Mouse (Mus musculus) adipocyte (in vitro differentiated cells): ENCODE data around the gene Gm49355.

ENCODE experiments used
- DNase-seq: peaks from one replicate; pipeline ENCODE4 v3.0.0-alpha.2; 2016; ENCODE audit warnings: low spot score

Gm49355 gene

DNA sequence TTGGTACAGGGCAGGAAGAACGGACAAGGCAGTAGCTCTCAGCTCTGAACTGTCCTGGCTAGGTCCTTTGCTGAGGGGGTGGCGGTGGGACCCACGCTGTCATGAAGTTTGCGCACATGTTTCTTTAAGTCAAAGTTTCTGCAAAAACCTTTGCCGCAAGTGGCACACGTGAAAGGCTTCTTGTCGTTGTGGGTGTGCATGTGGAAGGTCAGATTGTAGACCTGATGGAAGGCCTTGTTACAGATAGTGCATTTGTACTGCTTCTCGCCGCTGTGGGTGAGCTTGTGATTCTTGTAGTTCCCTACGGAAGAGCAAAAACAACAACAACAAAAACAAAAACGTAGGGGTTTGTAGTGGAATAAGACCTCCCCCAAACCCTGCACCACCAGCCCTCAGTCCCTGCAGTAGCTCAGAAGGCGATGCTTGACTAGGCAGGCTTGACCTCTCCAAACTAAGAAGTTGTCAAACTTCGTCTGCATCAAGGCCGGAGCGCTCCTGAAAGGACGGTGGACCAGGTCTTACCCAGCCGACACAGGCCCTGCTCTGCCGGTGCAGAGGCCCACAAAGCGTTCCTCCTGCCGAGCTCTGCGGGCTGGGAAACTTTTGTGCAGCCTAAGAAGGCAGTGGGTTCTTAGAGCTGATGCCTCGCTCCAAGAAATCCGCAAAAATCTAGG is 58.8 kb downstream of the Gm49355 start:
- DNase-seq: no peak

DNA sequence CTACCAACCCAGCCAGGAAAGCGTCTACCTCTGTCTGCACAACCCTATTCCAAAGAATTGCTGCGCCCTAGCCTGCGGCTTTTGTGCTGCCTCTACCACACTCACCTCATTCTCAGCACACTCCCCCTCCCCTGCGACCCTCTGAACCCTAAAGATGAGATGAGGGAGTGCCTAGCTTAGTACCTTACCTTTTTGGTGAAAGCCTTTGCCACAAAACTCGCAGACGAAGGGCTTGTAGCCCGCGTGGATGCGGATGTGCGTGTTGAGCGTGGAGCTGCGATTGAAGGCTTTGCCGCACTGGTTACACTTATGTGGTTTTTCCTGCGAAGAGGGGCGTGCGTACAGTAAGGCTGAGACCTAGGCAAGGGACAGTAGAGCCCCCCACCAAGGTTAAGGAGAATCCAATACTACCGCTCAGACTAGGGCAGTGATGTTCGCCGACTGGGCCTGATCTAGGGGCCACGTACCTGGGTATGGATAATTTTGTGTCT is 59.7 kb downstream of the Gm49355 start:
- no peak for DNase-seq

DNA sequence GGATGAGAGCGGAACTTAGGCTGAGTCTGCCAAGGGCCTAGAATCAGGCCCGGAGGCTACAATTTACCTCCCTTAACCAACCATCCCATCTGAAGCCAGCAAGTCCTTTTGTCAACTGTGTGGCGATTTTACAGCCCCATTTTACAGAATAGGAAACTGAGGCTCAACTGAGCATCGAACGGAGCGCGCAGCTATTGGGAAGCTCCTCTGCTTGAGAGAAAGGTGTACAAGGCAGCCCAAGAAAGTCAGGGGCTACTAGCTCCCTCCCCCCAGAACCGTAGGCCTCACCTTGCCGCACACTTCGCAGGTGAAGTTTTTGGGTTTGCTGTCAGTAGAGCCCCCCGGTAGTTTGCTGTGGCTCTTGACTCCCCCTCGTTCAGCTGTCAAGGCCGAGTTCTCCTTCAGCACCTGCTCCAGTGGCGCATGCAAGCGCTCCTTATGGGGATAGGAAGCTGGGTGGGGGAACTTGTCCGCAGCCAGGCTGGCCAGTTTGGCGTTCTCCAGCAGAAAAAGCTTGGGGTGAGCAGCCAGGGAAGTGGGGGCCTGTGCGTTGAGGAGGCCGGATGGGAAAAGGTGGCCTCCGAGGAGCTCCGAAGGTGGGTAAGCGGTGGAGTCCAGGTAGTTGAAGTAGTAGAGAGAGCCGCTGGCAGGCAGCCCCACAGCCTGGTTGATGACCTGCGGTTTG is 60.4 kb downstream of the Gm49355 start:
- no peak for DNase-seq

DNA sequence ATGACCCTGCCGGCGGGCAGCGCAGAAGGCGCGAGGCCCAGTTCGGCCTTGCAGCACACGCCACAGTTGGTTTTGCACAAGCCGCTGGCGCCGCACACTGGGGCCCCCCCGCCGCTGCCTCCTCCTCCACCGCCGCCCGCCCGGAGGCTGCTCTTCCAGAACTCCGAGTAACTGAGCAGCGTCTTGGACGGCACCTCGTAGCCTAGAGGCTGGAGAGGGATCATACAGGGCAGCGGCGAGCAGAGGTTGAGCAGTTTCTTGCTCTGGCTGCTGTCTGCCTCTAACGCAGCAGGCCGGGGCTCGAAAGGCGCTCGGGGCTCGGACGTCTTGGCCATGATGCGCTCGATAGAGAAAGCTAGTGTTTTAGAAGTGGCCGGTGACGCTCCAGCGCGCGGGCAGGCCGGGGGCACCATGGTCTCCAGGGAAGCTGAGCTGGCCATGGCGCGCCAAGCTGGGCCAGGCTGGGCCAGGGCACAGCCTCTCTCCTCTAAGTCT is 61.0 kb downstream of the Gm49355 start:
- no peak for DNase-seq

DNA sequence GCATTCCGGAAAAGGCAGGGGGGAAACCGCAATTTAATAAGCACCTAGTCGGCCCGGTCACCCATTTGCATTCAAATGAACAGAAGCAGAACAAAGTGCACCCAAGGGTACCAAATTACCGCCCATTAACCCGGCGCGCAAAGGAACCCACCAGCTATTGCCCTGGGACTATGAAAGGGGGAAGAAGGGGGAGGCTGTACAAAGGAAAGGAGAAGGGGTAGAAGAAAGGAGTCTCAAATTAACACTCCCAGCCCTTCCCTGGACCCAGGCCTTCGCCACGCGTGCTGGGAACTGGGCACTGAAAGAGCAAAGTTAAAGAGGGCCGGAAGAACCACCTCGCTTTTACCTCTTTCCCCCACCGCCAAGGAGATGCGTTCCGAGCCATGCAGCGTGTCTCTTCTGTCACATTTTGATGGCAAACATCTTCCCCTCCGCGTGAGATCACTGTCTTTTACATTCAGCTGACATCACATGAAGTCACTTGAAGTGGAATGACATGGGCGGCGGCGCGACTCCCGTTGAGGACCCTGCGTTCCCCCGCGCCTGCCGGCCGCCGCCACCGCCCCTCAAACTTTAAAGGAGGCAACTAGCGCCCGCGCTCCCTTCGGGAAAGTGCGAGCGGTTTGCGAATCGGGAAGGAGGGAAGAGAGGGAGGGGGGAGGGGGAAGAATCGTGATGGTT is 61.6 kb downstream of the Gm49355 start:
- DNase-seq: no peak

DNA sequence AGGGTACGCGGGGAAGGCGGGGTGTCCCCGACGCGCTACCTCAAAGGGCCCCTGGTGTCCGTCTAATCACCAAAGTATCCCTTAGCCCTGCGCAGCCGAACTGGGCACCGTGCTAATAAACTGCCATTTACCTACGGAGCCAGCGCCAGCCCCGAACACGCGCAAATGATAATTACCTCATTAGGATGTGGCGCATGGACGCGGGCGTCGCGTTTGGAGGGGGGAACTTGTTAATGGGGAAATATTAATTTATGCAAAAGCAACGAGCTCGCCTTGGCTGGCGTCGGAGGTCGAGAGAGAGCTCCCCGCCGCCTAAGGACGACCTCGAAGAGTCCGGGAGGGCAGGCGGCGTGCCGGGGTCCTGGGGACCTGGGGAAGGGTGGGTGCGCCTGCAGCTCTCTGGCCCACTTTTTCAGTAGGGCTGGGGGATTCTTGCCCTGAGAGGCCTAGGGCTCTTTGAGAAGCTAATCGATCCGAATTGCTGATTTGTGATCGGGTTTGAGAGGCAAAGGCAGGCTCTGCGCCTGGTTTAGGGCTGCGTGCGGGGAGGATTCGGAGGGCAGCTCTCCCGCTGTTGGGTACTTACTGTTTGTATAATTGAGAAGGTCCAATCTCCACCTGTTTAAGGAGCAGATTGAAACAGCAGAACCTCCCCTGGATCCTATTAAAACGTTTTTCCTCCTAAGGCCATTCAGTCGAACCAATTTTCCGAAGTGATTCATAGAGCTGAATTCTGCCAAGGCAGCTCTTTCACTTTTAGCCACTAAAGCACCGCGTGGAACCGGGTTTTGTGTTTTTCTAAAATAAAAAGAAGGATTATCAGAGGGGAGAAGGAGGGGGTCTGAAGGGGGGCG is 62.5 kb downstream of the Gm49355 start:
- no peak for DNase-seq

DNA sequence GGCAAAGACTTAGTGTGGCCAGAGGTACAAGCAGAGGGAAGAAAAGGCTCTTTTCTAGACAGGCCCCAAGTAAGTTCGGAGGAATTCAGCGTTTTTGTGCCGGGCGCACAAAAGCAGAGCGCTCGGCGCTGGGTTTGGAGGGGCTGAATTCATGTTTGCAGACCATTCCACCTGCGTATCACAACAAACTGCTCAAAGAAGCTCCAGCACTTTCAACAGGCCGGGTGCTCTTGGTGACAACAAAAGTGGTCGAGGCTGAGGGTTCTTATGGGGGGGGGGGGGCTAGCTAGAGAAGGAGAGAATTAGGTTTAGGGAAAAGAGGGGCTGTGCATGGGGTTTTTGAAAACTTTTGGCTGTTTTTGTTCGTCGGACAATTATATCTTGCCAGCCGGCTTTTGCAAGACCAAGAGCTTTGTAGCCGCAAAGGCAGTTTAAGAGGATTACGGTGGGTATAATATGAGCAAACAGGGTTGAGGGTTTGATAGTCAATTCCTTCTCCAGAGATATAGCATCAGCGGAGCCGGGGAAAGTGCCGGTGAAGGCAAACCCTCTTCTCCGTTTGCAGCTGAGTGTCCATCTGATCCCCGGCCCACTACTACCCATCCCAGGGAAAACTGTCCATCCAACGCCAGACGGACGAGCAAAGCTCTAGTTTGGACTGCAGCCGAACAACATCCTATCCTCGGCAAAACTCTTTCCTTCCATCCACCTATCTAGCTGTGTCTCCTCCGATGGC is 63.3 kb downstream of the Gm49355 start:
- DNase-seq: no peak

DNA sequence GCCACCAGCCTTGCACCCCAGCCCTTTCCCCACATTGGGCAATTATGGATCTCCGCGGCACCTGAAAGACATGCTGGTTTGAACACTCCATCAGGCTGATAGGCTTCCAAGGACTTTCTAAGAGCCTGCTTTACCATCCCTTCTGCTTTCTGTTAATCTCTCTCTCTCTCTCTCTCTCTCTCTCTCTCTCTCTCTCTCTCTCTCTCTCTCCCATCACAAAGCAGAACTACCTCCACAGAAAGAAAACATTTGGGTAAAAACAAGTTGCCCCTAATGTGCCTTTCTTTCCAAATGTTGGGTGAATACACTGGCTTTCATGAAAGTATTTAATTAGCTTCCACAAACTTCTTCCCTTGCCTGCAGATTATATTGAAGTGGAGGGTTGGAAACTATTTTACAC is 64.3 kb downstream of the Gm49355 start, which contains the start of gene Fezf2:
Gene Fezf2 (minus strand): TSS at position 101 of the 400 bp plus-strand sequence.
- no peak for DNase-seq

DNA sequence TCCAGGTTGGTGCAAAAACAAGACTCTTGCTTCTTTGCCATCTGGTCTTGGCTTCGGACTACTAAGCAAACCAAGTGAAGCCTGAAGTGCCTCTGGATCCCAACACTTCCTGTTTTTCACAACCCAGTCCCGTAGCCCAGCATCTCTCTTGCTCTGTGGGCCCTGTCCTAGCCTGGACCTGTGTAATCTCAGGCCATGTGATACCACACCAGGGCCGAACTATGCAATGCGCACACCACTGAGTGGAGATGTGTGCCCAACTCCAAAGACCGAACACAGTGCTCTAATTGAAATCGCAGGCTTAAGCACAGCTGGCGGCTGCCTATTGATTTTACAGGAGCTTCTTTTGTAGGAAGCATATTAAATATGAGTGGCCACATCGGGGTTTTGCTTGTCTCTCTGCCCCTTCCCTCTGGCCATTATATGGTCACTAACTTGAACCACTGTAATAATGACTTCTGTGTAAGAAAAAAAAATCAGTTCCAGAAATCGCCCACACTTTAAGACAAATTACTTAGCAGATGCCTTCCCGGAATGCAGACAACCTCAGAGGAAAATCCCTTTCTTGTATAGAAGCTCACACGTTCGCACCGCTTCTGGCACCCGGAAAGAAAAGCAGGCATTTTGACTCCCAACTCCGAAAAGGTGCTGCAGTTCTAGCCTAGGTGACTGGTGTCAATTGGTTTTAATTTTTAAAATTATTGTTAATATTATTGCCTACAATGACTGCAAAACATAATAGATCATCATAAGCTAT is 65.7 kb downstream of the Gm49355 start:
- DNase-seq: no peak

DNA sequence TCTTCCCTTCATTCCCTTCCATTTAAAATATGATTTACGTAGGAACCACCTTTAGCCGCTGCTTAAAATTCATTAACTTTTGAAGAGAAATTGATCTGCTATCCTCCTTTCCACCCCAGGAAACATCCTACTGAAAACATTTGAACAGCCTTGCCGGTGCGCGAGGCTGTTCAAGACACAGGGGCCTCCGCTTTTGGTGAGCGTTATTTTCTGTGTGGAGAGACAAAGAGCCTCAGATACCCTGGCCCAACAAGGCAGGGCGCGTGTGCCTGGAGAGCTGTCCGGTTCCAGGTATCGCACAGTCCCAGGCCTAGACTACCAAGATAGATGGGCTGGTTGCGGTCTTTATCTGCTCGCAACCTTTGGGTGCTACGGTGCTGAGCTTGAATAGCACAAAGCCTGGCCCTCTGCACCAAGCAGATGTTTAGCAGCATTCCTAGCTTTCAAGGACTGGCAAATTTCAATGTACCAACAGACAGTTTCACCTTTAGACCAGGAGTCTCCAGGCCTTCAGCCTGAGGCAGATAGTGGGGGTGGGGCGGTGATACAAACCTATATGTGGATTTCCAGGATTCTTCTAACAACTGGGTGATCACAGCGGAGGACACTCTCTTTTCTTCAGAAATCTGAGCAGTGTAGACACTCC is 66.6 kb downstream of the Gm49355 start:
- no peak for DNase-seq
